Mouse (Mus musculus) bone marrow macrophage, adult 2 months (primary cell): Measurements from ENCODE around the gene Meis1.

ENCODE experiments used
- CTCF ChIP-seq: IDR thresholded peaks from 2 replicates; pipeline ENCODE4 v1.5.1; 2012; ENCODE audit warnings: low read depth, mild to moderate bottlenecking, low read length, moderate library complexity
- POLR2A ChIP-seq: IDR thresholded peaks from 2 replicates; pipeline ENCODE4 v1.6.1; 2012; ENCODE audit warnings: mild to moderate bottlenecking, low read depth, low read length, borderline replicate concordance

DNA sequence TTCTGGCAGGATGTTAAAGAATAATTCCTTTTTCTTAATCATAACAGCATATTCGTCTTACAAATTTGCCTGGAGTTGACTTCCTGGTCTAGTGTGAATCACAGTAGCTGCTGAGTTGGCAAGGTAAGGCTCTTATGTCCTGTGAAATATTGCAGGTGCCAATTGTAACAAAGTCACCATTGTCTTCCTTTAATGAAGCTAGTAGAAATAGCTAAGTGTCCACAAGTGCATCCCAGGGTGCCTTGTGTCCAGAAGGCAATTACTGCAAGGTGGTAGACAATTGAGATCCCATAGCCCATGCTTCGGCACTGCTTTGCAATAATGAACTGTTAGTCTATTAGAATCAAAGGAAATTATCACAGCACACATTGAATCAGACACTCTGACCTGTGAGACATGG lies 151.1 kb downstream of the Meis1 start:
- TF ChIP-seq CTCF (no peak), POLR2A (no peak)
